Mouse (Mus musculus): Measurements from ENCODE around the gene Tenm3. TPM values are rescaled to one million over a fixed set of nuclear protein-coding genes. Genes with fewer than 3 reads are reported as not detected.
A peak's percentile ranks its signal among the peaks of the same experiment; 100 is the strongest.

Gene Tenm3
- polyA plus RNA-seq, 1 experiment from 2014 or later = 4.7 TPM

GRCm38 (mm10) chr8:48295558-48295957 is 548.2 kb downstream of the Tenm3 start:
- H3K4me1 ChIP-seq (ENCODE audit: insufficient read depth) = no peaks in the 10 kb centered on the region
- no peaks in the 10 kb centered on the region for H3K9me3 ChIP-seq (ENCODE audit: low read length)
- ATAC-seq = peak; percentile 45
- H3K27ac ChIP-seq (ENCODE audit: low read depth) = no peak overlapping the region
- H3K36me3 ChIP-seq (replicated peaks; ENCODE audit: insufficient read depth, low read length) = 0 out of 2 replicates have a peak, but pooled peaks cover 5% of the 10 kb centered on the region
- no peak overlapping the region for H3K4me3 ChIP-seq (ENCODE audit: low read depth, low read length)
- H3K9ac ChIP-seq (replicated peaks) = no peak overlapping the region
- no peak overlapping the region for H3K4me2 ChIP-seq (ENCODE audit: low read depth, low read length)
- DNase-seq = no peak
- TF ChIP-seq EP300 (IDR thresholded peaks at IDR 0.05; ENCODE audit: low read depth) = no peak
- TF ChIP-seq CTCF (IDR thresholded peaks at IDR 0.05; ENCODE audit: low read depth) = no peak
- 49% methylated on average over 6 of the region's 6 CpGs for WGBS (ENCODE audit: insufficient replicate concordance)
- H3K27me3 ChIP-seq (ENCODE audit: insufficient read depth, low read length) = no peaks in the 10 kb centered on the region

- no peak overlapping the region for H3K27ac ChIP-seq (ENCODE audit: low read depth)
- ATAC-seq (no peak), DNase-seq (no peak)
- H3K9ac ChIP-seq (replicated peaks) = no peak overlapping the region
- TF ChIP-seq EP300 (IDR thresholded peaks at IDR 0.05; ENCODE audit: low read depth) = no peak
- no peak for TF ChIP-seq CTCF (IDR thresholded peaks at IDR 0.05; ENCODE audit: low read depth)
- no peaks in the 10 kb centered on the region for H3K4me1 ChIP-seq (ENCODE audit: insufficient read depth)
- H3K27me3 ChIP-seq (ENCODE audit: insufficient read depth, low read length) = no peaks in the 10 kb centered on the region
- no peak overlapping the region for H3K4me3 ChIP-seq (ENCODE audit: low read depth, low read length)
- no peaks in the 10 kb centered on the region for H3K9me3 ChIP-seq (ENCODE audit: low read length)
- no peak overlapping the region for H3K4me2 ChIP-seq (ENCODE audit: low read depth, low read length)
- WGBS (ENCODE audit: insufficient replicate concordance) = 85% methylated on average over 3 of the region's 3 CpGs
- H3K36me3 ChIP-seq (replicated peaks; ENCODE audit: insufficient read depth, low read length) = 0 out of 2 replicates have a peak, but pooled peaks cover 3% of the 10 kb centered on the region
Observed at GRCm38 (mm10) chr8:48293797-48294196, 550.0 kb downstream of the Tenm3 start.

GRCm38 (mm10) chr8:48285432-48285831 is 558.3 kb downstream of the Tenm3 start:
- Histone ChIP-seq H3K4me3 (ENCODE audit: low read depth, low read length) (no peak overlapping the region), H3K27me3 (ENCODE audit: insufficient read depth, low read length) (no peaks in the 10 kb centered on the region), H3K4me2 (ENCODE audit: low read depth, low read length) (no peak overlapping the region), H3K9ac (replicated peaks) (no peak overlapping the region), H3K4me1 (ENCODE audit: insufficient read depth) (no peaks in the 10 kb centered on the region), H3K36me3 (replicated peaks; ENCODE audit: insufficient read depth, low read length) (no peaks in the 10 kb centered on the region), H3K9me3 (ENCODE audit: low read length) (no peaks in the 10 kb centered on the region), H3K27ac (ENCODE audit: low read depth) (no peak overlapping the region)
- ATAC-seq (no peak), DNase-seq (no peak)
- WGBS (ENCODE audit: insufficient replicate concordance) = 83% methylated on average over 10 of the region's 10 CpGs
- TF ChIP-seq CTCF (IDR thresholded peaks at IDR 0.05; ENCODE audit: low read depth) = no peak
- TF ChIP-seq EP300 (IDR thresholded peaks at IDR 0.05; ENCODE audit: low read depth) = no peak

DNA sequence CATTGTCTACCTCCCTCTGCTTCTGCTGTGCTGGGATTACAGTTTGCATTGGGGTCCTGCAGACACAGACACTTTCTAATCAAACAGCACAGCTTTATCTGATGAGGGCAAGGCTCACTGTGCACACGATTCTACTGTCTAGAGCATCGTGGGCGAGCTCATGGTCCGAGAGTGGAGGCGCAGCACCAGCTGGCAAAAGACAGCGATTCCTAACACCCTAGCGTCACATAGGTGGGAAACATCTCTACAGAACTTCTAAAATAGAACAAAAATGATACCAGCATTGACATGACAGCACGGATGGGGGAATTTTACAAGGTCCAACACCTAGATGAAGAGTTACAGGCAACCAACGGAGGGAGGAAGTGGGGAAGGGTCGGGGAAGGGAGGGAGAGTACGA is 561.9 kb downstream of the Tenm3 start:
- Histone ChIP-seq H3K9ac (replicated peaks) (no peak overlapping the region), H3K27me3 (ENCODE audit: insufficient read depth, low read length) (no peaks in the 10 kb centered on the region), H3K4me3 (ENCODE audit: low read depth, low read length) (no peak overlapping the region), H3K36me3 (replicated peaks; ENCODE audit: insufficient read depth, low read length) (peaks cover 5% of the 10 kb centered on the region; the same call in 1 of the 2 replicates), H3K4me2 (ENCODE audit: low read depth, low read length) (no peak overlapping the region), H3K27ac (ENCODE audit: low read depth) (no peak overlapping the region), H3K4me1 (ENCODE audit: insufficient read depth) (no peaks in the 10 kb centered on the region), H3K9me3 (ENCODE audit: low read length) (no peaks in the 10 kb centered on the region)
- WGBS (ENCODE audit: insufficient replicate concordance) = 78% methylated on average over 11 of the region's 11 CpGs
- ATAC-seq (no peak), DNase-seq (no peak)
- TF ChIP-seq EP300 (IDR thresholded peaks at IDR 0.05; ENCODE audit: low read depth) (no peak), CTCF (IDR thresholded peaks at IDR 0.05; ENCODE audit: low read depth) (no peak)

DNA sequence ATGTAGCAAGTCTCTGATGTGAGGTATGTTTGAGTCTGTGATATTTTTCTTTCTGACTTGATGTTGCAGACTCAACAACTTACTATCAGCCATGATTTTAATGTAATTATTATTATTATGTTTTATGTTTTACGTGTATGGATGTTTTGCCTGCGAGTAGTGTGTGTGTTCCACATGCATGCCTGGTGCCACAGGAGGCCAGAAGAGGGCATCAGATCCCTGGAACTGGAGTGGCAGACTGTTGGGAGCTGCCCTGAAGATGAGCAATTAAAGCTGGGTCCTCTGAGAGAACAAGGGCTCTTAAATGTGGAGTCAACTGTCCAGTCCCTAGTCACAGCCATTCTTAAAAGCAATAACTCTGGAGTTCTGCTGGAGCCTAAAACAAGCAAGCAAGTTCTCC is 564.4 kb downstream of the Tenm3 start:
- Histone ChIP-seq H3K36me3 (replicated peaks; ENCODE audit: insufficient read depth, low read length) (peaks cover 7% of the 10 kb centered on the region; the same call in 1 of the 2 replicates), H3K27ac (ENCODE audit: low read depth) (no peak overlapping the region), H3K4me3 (ENCODE audit: low read depth, low read length) (no peak overlapping the region), H3K9ac (replicated peaks) (no peak overlapping the region), H3K9me3 (ENCODE audit: low read length) (0 out of 2 replicates have a peak, but pooled peaks cover 3% of the 10 kb centered on the region), H3K4me2 (ENCODE audit: low read depth, low read length) (no peak overlapping the region), H3K27me3 (ENCODE audit: insufficient read depth, low read length) (no peaks in the 10 kb centered on the region), H3K4me1 (ENCODE audit: insufficient read depth) (no peaks in the 10 kb centered on the region)
- ATAC-seq = no peak
- DNase-seq = no peak
- 82% methylated on average over 2 of the region's 2 CpGs for WGBS (ENCODE audit: insufficient replicate concordance)
- no peak for TF ChIP-seq EP300 (IDR thresholded peaks at IDR 0.05; ENCODE audit: low read depth)
- TF ChIP-seq CTCF (IDR thresholded peaks at IDR 0.05; ENCODE audit: low read depth) = peak; percentile 31; the same call in 1 of the 2 replicates

- no peak overlapping the region for H3K4me2 ChIP-seq (ENCODE audit: low read depth, low read length)
- H3K27me3 ChIP-seq (ENCODE audit: insufficient read depth, low read length) = no peaks in the 10 kb centered on the region
- TF ChIP-seq CTCF (IDR thresholded peaks at IDR 0.05; ENCODE audit: low read depth) (no peak), EP300 (IDR thresholded peaks at IDR 0.05; ENCODE audit: low read depth) (no peak)
- WGBS (ENCODE audit: insufficient replicate concordance) = 84% methylated on average over 15 of the region's 15 CpGs
- H3K9ac ChIP-seq (replicated peaks) = no peak overlapping the region
- no peak overlapping the region for H3K27ac ChIP-seq (ENCODE audit: low read depth)
- DNase-seq = no peak
- H3K4me3 ChIP-seq (ENCODE audit: low read depth, low read length) = no peak overlapping the region
- no peak for ATAC-seq
- H3K4me1 ChIP-seq (ENCODE audit: insufficient read depth) = no peaks in the 10 kb centered on the region
- peaks cover 7% of the 10 kb centered on the region; the same call in 1 of the 2 replicates for H3K36me3 ChIP-seq (replicated peaks; ENCODE audit: insufficient read depth, low read length)
- H3K9me3 ChIP-seq (ENCODE audit: low read length) = 0 out of 2 replicates have a peak, but pooled peaks cover 3% of the 10 kb centered on the region
Observed at GRCm38 (mm10) chr8:48277986-48278635, 565.6 kb downstream of the Tenm3 start.

All from liver, postnatal 0 days (tissue).